In the genomic region with DNA sequence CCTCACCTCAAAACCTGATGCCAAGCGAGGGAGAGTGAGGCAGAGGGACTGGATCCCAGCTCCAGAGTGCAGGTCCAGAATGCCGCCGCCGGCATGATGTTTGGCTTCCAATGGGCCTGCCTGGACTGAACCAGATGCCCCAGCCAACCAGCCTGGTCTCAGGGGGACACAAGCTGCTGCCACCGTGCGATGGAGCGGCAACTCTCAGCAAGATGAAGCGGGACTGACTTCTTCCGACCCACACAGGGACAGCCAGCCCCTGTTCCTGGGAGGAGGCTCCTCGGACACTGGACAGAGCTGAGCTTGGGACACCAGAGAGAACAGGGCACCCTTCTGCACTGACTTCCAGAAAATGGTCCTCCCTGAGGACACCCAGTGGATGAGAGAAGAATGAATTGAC, we compare ENCODE assay signal across 18 mouse cellular contexts. TPM values are rescaled to one million over a fixed set of nuclear protein-coding genes. Genes with fewer than 3 reads are reported as not detected.
DNase-seq lines count a peak whose midpoint lies in the region; ATAC-seq lines count a peak whose summit lies in the region.
"Had no signal": no experiment of that assay in that cellular context is flagged by ENCODE, and none has a peak within 500 bp of the region (broad histone marks: within the 10 kb centered on the region; RNA-seq: fewer than 3 reads in every experiment).

No protein-coding gene starts in this region.

- no peaks in the 10 kb centered on the region for H3K27me3 ChIP-seq in forebrain, embryonic 11.5 days (ENCODE audit: control insufficient read depth, insufficient read depth, low read length)
- no peaks in the 10 kb centered on the region for H3K27me3 ChIP-seq in forebrain, embryonic 15.5 days
- H3K27me3 ChIP-seq in midbrain, embryonic 14.5 days (ENCODE audit: control insufficient read depth, insufficient read depth, low read length) = no peaks in the 10 kb centered on the region
- no peaks in the 10 kb centered on the region for H3K27me3 ChIP-seq in midbrain, embryonic 16.5 days (ENCODE audit: control insufficient read depth, insufficient read depth, low read depth, low read length)
- H3K27me3 ChIP-seq: forebrain, embryonic 12.5 days; neural tube, embryonic 13.5 days had no signal

- no peaks in the 10 kb centered on the region; the same call in 1 of the 2 replicates for H3K36me3 ChIP-seq in forebrain, embryonic 11.5 days (ENCODE audit: control insufficient read depth, insufficient read depth, low read length)
- H3K36me3 ChIP-seq in forebrain, embryonic 15.5 days = peaks cover 16% of the 10 kb centered on the region
- peaks cover 45% of the 10 kb centered on the region for H3K36me3 ChIP-seq in midbrain, embryonic 14.5 days (ENCODE audit: control insufficient read depth, insufficient read depth, low read length)
- peaks cover 9% of the 10 kb centered on the region; the same call in 1 of the 2 replicates for H3K36me3 ChIP-seq in midbrain, embryonic 16.5 days (ENCODE audit: control insufficient read depth, insufficient read depth, low read length)

- WGBS in forebrain, embryonic 11.5 days = 88% methylated on average over 10 of the region's 10 CpGs
- WGBS in forebrain, embryonic 15.5 days = 83% methylated on average over 10 of the region's 10 CpGs
- WGBS in midbrain, embryonic 14.5 days = 51% methylated on average over 10 of the region's 10 CpGs
- 59% methylated on average over 10 of the region's 10 CpGs for WGBS in midbrain, embryonic 16.5 days

- H3K4me3 ChIP-seq in forebrain, embryonic 11.5 days (ENCODE audit: low read depth, low read length) = no peak overlapping the region
- H3K4me3 ChIP-seq in forebrain, embryonic 15.5 days = no peak overlapping the region
- no peak overlapping the region for H3K4me3 ChIP-seq in midbrain, embryonic 14.5 days (replicated peaks; ENCODE audit: low read depth, low read length)
- no peak overlapping the region for H3K4me3 ChIP-seq in midbrain, embryonic 16.5 days (ENCODE audit: low read depth, low read length)
- H3K4me3 ChIP-seq: forebrain, embryonic 12.5 days; hindbrain, embryonic 10.5 days; neural tube, embryonic 13.5 days had no signal

- no peak overlapping the region for H3K27ac ChIP-seq in forebrain, embryonic 11.5 days (ENCODE audit: low read depth, low read length)
- H3K27ac ChIP-seq in forebrain, embryonic 15.5 days (replicated peaks) = no peak overlapping the region
- 0 out of 2 replicates have a peak overlapping the region, but pooled peaks have one; percentile 20 for H3K27ac ChIP-seq in midbrain, embryonic 14.5 days (replicated peaks; ENCODE audit: low read depth, low read length)
- H3K27ac ChIP-seq in midbrain, embryonic 16.5 days (ENCODE audit: low read length) = no peak overlapping the region
- H3K27ac ChIP-seq: kidney, postnatal 0 days; neural tube, embryonic 13.5 days had no signal

- H3K4me2 ChIP-seq in forebrain, embryonic 11.5 days (ENCODE audit: low read depth, low read length, severe bottlenecking) = no peak overlapping the region
- H3K4me2 ChIP-seq in forebrain, embryonic 15.5 days (replicated peaks) = no peak overlapping the region
- H3K4me2 ChIP-seq in midbrain, embryonic 14.5 days (ENCODE audit: low read length) = no peak overlapping the region
- no peak overlapping the region for H3K4me2 ChIP-seq in midbrain, embryonic 16.5 days (ENCODE audit: low read length)
- H3K4me2 ChIP-seq: forebrain, embryonic 12.5 days; neural tube, embryonic 13.5 days had no signal

- H3K9ac ChIP-seq in forebrain, embryonic 11.5 days (ENCODE audit: low read length) = no peak overlapping the region
- no peak overlapping the region for H3K9ac ChIP-seq in forebrain, embryonic 15.5 days (replicated peaks)
- H3K9ac ChIP-seq in midbrain, embryonic 14.5 days (replicated peaks; ENCODE audit: low read length) = no peak overlapping the region
- H3K9ac ChIP-seq in midbrain, embryonic 16.5 days (ENCODE audit: low read depth, low read length) = no peak overlapping the region
- H3K9ac ChIP-seq: forebrain, embryonic 12.5 days; neural tube, embryonic 13.5 days had no signal

- ATAC-seq in forebrain, embryonic 11.5 days (replicated peaks; ENCODE audit: low FRiP score) = no peak
- ATAC-seq in forebrain, embryonic 15.5 days (replicated peaks) = no peak
- ATAC-seq in midbrain, embryonic 14.5 days (ENCODE audit: low FRiP score, low TSS enrichment) = no peak
- ATAC-seq in midbrain, embryonic 16.5 days = no peak
- no peak for ATAC-seq in megakaryocyte, adult 5-6 weeks (ENCODE audit: poor library complexity, severe bottlenecking)
- ATAC-seq: inflammation-experienced regulatory T-cells, adult 6 months had no signal

- H3K9me3 ChIP-seq in forebrain, embryonic 11.5 days (ENCODE audit: control insufficient read depth, low read length) = no peaks in the 10 kb centered on the region
- H3K9me3 ChIP-seq in forebrain, embryonic 15.5 days = no peaks in the 10 kb centered on the region
- no peaks in the 10 kb centered on the region for H3K9me3 ChIP-seq in midbrain, embryonic 14.5 days (ENCODE audit: control insufficient read depth, low read length)
- no peaks in the 10 kb centered on the region for H3K9me3 ChIP-seq in midbrain, embryonic 16.5 days (replicated peaks; ENCODE audit: control insufficient read depth, low read length, poor library complexity, severe bottlenecking)
- H3K9me3 ChIP-seq: forebrain, embryonic 12.5 days; G1E; hindbrain, embryonic 10.5 days; neural tube, embryonic 13.5 days had no signal

- no peaks in the 10 kb centered on the region for H3K4me1 ChIP-seq in forebrain, embryonic 11.5 days (replicated peaks; ENCODE audit: control insufficient read depth, insufficient read depth, low read length)
- H3K4me1 ChIP-seq in forebrain, embryonic 15.5 days = no peaks in the 10 kb centered on the region
- no peaks in the 10 kb centered on the region for H3K4me1 ChIP-seq in midbrain, embryonic 14.5 days (ENCODE audit: control insufficient read depth, insufficient read depth, low read length)
- H3K4me1 ChIP-seq in midbrain, embryonic 16.5 days (ENCODE audit: control insufficient read depth, insufficient read depth, low read length) = no peaks in the 10 kb centered on the region

- peak; percentile 45 for DNase-seq in forebrain, embryonic 11.5 days (ENCODE audit: low spot score)
- peak; percentile 38 for DNase-seq in kidney, adult 9 months
- DNase-seq in kidney, postnatal 36 days = no peak
- no peak for DNase-seq in midbrain, embryonic 14.5 days
- DNase-seq in MN1 (ENCODE audit: low spot score) = peak; percentile 55
- DNase-seq: lung, adult 18-20 months; lung, postnatal 36 days had no signal

RNA-seq across cellular contexts. Expression of a gene that starts 7.6 kb away (rescaled TPM):
- 0.11 and 0.27 TPM in 2 replicates for polyA plus RNA-seq in forebrain, embryonic 11.5 days (2014; fragmentation: Nextera tagmentation; extraction: Ambion mirVana)
- polyA plus RNA-seq in forebrain, embryonic 15.5 days (2015; fragmentation: Nextera tagmentation; extraction: Ambion mirVana) = 0.54 and 0.60 TPM in 2 replicates
- 0.45 and 0.69 TPM in 2 replicates for polyA plus RNA-seq in midbrain, embryonic 14.5 days (2014; fragmentation: Nextera tagmentation; extraction: Ambion mirVana)
- polyA plus RNA-seq in midbrain, embryonic 16.5 days (2015; fragmentation: Nextera tagmentation; extraction: Ambion mirVana) = 0.93 and 1.3 TPM in 2 replicates
- total RNA-seq in megakaryocyte, adult 5-6 weeks (2015) = 0.05 TPM in 1 of 2 replicates, not detected in the other
- total RNA-seq in megakaryocyte, adult 5-6 weeks (2017) = 0.07 TPM in 1 of 2 replicates, not detected in the other
- total RNA-seq: granulocyte monocyte progenitor cell, adult 5-6 weeks; monocyte, adult 5-6 weeks had no signal
- polyA plus RNA-seq: G1E had no signal

RNA-seq across cellular contexts. Expression of a gene that starts 20.6 kb away (rescaled TPM):
- polyA plus RNA-seq in forebrain, embryonic 11.5 days (2014; fragmentation: Nextera tagmentation; extraction: Ambion mirVana) = 21.8 and 25.0 TPM in 2 replicates
- polyA plus RNA-seq in forebrain, embryonic 15.5 days (2015; fragmentation: Nextera tagmentation; extraction: Ambion mirVana) = 32.3 and 34.4 TPM in 2 replicates
- 27.3 and 33.8 TPM in 2 replicates for polyA plus RNA-seq in midbrain, embryonic 14.5 days (2014; fragmentation: Nextera tagmentation; extraction: Ambion mirVana)
- 26.7 and 29.1 TPM in 2 replicates for polyA plus RNA-seq in midbrain, embryonic 16.5 days (2015; fragmentation: Nextera tagmentation; extraction: Ambion mirVana)
- 5.3 and 7.2 TPM in 2 replicates for total RNA-seq in megakaryocyte, adult 5-6 weeks (2015)
- total RNA-seq in megakaryocyte, adult 5-6 weeks (2017) = 8.3 and 10.9 TPM in 2 replicates

Comparison
In these comparisons a context has a peak if more than half of its experiments do, and no peak if none do; other contexts are left out.
1. DNase-seq: peak in forebrain, embryonic 11.5 days (single experiment), kidney, adult 9 months (single experiment) and MN1 (single experiment); none in kidney, postnatal 36 days (0 of 2) and midbrain, embryonic 14.5 days (single experiment).